Mouse (Mus musculus) mouse trophoblast stem cell (cell line): ENCODE measurements around the gene Naip1.
"Not testable (repeated sequence)": the region's sequence is repeated elsewhere in the genome, so short reads cannot be mapped to it uniquely, and the experiment has no call there.

Source experiments
- in situ Hi-C, 2 experiments: fragments of 300-500 bp; cut with MseI, MboI; formaldehyde crosslinking; loops; 2 replicates in 1 of 2; 3 replicates in 1 of 2; pipeline ENCODE4 v1.15.1; 2025

Gene Naip1

DNA sequence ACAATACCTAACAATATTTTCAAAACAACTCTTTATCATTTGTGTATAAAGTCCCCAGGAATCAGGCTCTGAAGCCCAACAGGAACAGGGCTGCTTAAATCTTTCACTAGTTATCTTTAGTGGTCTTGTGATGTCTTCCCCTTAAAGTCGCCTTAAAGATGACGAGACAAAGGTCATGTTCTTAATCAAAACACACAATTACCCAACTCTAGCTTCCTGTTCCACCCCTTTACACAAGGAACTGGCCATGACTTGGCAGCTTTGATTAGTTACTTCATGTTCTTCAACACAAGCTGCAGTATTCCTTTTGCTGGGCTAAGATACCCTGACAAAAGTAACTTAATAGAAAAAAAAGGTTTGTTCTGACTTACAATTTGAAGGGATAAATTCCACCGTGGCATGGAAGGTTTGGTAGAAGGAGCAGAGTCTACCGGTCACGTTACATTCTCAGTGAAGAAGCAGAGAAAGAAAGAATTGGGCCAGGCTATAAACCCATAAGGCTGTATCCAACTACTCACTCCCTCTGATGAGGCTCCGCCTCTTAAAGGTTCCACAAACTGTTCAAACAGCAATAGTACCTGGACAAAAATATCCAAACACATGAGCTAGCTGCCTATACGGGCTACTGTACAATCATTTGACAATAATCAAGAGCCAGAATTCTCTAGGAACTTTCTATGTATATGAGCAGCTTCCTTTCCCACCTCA, 49.6 kb downstream of the Naip1 start:
- in situ Hi-C loops, result not testable (repeated sequence)

DNA sequence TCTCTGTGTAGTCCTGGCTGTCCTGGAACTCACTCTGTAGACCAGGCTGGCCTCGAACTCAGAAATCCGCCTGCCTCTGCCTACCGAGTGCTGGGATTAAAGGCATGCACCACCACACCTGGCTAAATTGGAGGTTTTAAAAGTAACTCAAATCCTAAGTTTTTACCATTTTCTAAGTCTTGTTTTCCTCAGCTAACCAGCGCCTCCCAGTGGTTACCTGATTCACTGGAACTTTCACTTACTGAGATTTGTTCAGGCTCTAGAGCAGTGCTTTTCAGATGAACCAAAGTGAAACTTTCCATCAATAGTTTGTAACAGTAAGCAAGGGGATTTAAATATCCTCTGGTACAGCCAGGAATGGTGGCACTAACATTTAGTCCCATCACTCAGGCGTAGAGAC, 61.6 kb downstream of the Naip1 start:
- in situ Hi-C loops, result loop anchor here in 1 of 2 experiments (10.0 kb wide), 1 partner anchor 276 kb away; no protein-coding TSS in a partner anchor

DNA sequence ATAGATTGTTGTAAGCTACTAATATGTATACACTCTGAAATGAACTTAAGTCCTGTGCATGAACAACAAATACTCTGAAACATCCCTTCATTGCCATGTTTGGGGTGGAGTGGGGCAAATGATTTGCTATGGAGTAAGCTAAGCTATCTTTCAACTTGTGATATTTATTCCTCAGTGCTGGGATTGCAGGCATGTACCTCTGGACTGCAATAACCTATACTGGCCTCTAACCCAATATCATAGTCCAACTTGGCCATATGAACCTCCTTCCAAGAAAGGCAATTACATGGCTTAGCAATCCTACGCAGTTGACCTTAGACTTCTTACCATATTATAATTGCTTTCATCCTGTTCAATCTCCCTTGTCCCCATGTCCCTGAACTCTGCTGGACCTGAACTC, 82.1 kb downstream of the Naip1 start:
- in situ Hi-C loops, result no loop called here
